Mouse (Mus musculus): ENCODE measurements around the gene Sp1.
A peak's percentile ranks its signal among the peaks of the same experiment; 100 is the strongest.

- TF ChIP-seq CTCF (IDR thresholded peaks at IDR 0.05; ENCODE audit: low read depth, low read length) (peak; percentile 22; the same call in 1 of the 2 replicates), POLR2A (IDR thresholded peaks at IDR 0.05; ENCODE audit: borderline replicate concordance, low read depth, low read length) (no peak)
Measured at GRCm38 (mm10) chr15:102458904-102459317, 53.0 kb downstream of the Sp1 start, which contains the start of gene Prr13.

All from bone marrow macrophage, adult 2 months (primary cell).